Mouse (Mus musculus) embryonic facial prominence, embryonic 14.5 days (tissue): ENCODE results near the gene Tm9sf3. TPM values are rescaled to one million over a fixed set of nuclear protein-coding genes. Genes with fewer than 3 reads are reported as not detected.

Source experiments
- ATAC-seq: fragments of 200-750 bp; cut with Nextera tagmentation; 2 replicates; pipeline ENCODE4 v1.8.0; 2017; ENCODE audit warnings: low read depth, moderate number of reproducible peaks, moderate TSS enrichment
- DNase-seq: peaks from one replicate; pipeline ENCODE4 v3.0.0-alpha.2; 2015; ENCODE audit warnings: low spot score
- H3K27ac ChIP-seq: fragments of 300-500 bp; sonication (generic); replicated peaks from 2 replicates; pipeline ENCODE4 v1.5.1; 2014; ENCODE audit warnings: low read depth, mild to moderate bottlenecking, low read length, moderate library complexity
- H3K27me3 ChIP-seq: fragments of 300-500 bp; sonication (generic); replicated peaks from 2 replicates; pipeline ENCODE4 v1.6.1; 2014; ENCODE audit warnings: low read length; ENCODE audit not compliant: control insufficient read depth, insufficient read depth
- H3K36me3 ChIP-seq: fragments of 300-500 bp; sonication (generic); 2 replicates; pipeline ENCODE4 v1.6.1; 2014; ENCODE audit warnings: low read length, mixed read lengths; ENCODE audit not compliant: control insufficient read depth, insufficient read depth
- H3K4me1 ChIP-seq: fragments of 300-500 bp; sonication (generic); 2 replicates; pipeline ENCODE4 v1.6.1; 2014; ENCODE audit warnings: antibody characterized with exemption, low read length; ENCODE audit not compliant: control insufficient read depth, insufficient read depth
- H3K4me2 ChIP-seq: fragments of 300-500 bp; sonication (generic); 2 replicates; pipeline ENCODE4 v1.6.1; 2014; ENCODE audit warnings: low read depth, mild to moderate bottlenecking, low read length, moderate library complexity, mixed read lengths
- H3K4me3 ChIP-seq: fragments of 300-500 bp; sonication (generic); 2 replicates; pipeline ENCODE4 v1.5.1; 2014; ENCODE audit warnings: low read depth, mild to moderate bottlenecking, low read length
- H3K9ac ChIP-seq: fragments of 300-500 bp; sonication (generic); 2 replicates; pipeline ENCODE4 v1.6.1; 2014; ENCODE audit warnings: low read depth, mild to moderate bottlenecking, low read length, moderate library complexity, mixed read lengths
- H3K9me3 ChIP-seq: fragments of 300-500 bp; sonication (generic); 2 replicates; pipeline ENCODE4 v1.6.1; 2016; ENCODE audit warnings: low read length; ENCODE audit not compliant: control insufficient read depth
- WGBS: fragments of 180-500 bp; shearing (Covaris S2); extraction: QIAGEN DNeasy Blood & Tissue Kit; methylation state at CpG from one replicate; pipeline ENCODE4 v1.1.7; 2014; 5-methylcytosine and 5-hydroxymethylcytosine counted together
- polyA plus RNA-seq: library from polyadenylated mRNA; unstranded; fragments of >200 nt; fragmentation: Nextera tagmentation; extraction: Ambion mirVana; gene quantifications from 2 replicates; pipeline ENCODE4 v1.2.1, GENCODE M21; 2014

The Tm9sf3 gene
- polyA plus RNA-seq, 1 experiment from 2014 or later, result 172 TPM

DNA sequence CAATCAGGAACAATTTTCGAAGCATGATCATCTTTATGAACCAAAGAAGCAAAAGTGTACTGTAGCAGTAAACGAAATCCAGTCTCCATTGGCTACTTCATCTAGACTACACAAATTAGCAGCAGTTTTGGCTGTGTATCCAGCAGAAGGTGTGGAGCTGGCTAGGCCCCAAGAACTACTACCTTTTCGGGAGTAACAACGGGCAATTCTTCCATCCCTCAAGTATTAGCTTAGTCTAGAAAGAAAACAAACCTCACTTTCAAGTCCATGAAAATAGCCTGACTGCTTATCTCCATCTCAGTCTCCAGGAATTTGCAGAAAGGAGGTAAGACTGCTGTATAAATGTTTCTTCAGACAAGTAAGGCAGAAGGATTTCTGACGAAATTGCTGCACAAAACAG, 9.2 kb downstream of the Tm9sf3 start:
- H3K27ac ChIP-seq, result no peak overlapping the region
- no peaks in the 10 kb centered on the region for H3K27me3 ChIP-seq
- no peaks in the 10 kb centered on the region for H3K9me3 ChIP-seq
- H3K4me3 ChIP-seq, result no peak overlapping the region
- no peaks in the 10 kb centered on the region; the same call in 1 of the 2 replicates for H3K4me1 ChIP-seq
- H3K9ac ChIP-seq, result no peak overlapping the region
- 0 out of 2 replicates have a peak, but pooled peaks cover 12% of the 10 kb centered on the region for H3K36me3 ChIP-seq
- ATAC-seq (no peak), DNase-seq (no peak)
- no peak overlapping the region for H3K4me2 ChIP-seq
- WGBS, result 77% methylated on average over 5 of the region's 5 CpGs

DNA sequence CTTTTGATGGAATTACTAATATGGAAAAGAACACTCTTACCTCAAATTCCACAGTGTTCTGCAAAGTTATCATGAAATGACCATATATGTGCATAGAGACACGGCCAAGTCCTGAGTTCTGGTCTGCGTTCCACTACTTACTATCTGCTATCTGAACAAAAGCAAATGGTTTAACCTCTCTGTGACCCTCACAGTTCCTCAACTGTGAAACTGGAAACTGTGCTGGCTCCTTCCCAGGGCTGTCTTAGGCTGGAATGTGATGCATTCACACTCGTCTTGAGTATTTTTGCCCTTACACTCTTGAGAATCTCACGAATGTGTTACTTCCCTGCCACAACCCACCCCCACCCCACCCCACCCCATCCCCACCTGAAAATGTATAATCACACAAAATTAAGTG, 14.8 kb downstream of the Tm9sf3 start:
- peak; percentile 59 for DNase-seq
- Histone ChIP-seq H3K36me3 (peaks cover 40% of the 10 kb centered on the region), H3K27me3 (no peaks in the 10 kb centered on the region), H3K9ac (no peak overlapping the region), H3K27ac (no peak overlapping the region), H3K4me2 (no peak overlapping the region), H3K4me1 (no peaks in the 10 kb centered on the region), H3K9me3 (no peaks in the 10 kb centered on the region), H3K4me3 (no peak overlapping the region)
- 59% methylated on average over 4 of the region's 4 CpGs for WGBS
- no peak for ATAC-seq

DNA sequence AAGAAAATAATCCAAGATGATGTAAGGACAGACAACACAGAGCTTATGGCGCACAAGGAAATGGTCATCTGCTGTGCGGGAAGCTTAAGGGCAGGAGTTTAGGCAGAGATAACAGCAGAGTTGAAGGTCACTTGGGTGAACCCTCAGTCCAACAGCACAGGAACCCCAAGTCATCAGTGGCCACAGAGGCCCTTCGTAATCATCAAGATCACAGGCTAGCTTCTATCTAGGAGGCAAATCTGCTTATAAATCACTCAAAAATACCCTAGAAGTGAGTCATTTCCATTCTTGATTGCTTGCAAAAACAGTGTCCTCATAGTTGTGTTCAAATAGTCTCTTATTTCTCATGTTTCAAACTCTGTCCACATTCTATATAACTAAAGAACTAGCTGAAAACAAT, 15.5 kb downstream of the Tm9sf3 start:
- no peak for ATAC-seq
- Histone ChIP-seq H3K9me3 (no peaks in the 10 kb centered on the region), H3K4me3 (no peak overlapping the region), H3K4me2 (no peak overlapping the region), H3K36me3 (peaks cover 38% of the 10 kb centered on the region), H3K27ac (no peak overlapping the region), H3K27me3 (no peaks in the 10 kb centered on the region), H3K9ac (no peak overlapping the region), H3K4me1 (no peaks in the 10 kb centered on the region)
- no peak for DNase-seq
- WGBS, result 90% methylated on average over 3 of the region's 3 CpGs

DNA sequence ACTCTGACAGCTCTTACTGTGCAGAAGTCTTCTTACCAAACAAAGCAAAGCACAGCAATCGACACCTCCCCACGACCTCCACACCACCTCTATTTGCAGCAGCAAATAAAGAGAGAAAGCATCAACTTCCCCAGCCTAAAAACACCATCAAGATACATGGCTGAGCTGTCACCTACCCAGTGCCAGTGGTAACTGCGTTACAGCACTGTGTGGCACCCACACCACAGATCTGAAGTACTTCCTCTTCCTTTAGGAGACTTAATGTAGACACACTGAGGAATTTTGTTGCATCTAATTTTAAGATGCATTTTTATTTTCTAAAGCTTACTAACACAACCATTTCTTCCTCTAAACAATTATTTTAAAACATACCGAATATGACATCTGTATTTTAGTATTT, 17.5 kb downstream of the Tm9sf3 start:
- DNase-seq, result no peak
- no peak for ATAC-seq
- Histone ChIP-seq H3K4me2 (no peak overlapping the region), H3K9ac (no peak overlapping the region), H3K36me3 (peaks cover 58% of the 10 kb centered on the region), H3K9me3 (no peaks in the 10 kb centered on the region), H3K27me3 (no peaks in the 10 kb centered on the region), H3K27ac (no peak overlapping the region), H3K4me1 (no peaks in the 10 kb centered on the region), H3K4me3 (no peak overlapping the region)
- 87% methylated on average over 4 of the region's 4 CpGs for WGBS

DNA sequence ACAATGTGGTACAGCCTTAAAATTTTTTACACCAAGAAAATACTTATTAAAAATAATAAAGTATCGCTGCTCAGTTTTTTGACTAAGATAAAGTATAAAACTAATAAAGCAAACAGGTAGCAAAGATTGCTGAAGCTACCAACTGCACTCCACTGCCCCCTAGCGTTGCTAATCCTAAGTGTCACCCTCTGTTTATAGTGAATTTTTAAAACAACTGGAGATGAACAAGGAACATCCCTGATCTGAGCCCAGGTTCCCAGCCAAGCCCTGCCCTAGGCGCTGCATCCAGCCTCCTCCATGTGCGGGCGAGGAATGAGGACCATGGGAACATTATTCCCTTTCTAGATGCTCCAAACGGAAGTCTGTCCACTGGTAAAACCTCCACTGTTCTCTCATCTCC, 19.2 kb downstream of the Tm9sf3 start:
- no peak for ATAC-seq

DNA sequence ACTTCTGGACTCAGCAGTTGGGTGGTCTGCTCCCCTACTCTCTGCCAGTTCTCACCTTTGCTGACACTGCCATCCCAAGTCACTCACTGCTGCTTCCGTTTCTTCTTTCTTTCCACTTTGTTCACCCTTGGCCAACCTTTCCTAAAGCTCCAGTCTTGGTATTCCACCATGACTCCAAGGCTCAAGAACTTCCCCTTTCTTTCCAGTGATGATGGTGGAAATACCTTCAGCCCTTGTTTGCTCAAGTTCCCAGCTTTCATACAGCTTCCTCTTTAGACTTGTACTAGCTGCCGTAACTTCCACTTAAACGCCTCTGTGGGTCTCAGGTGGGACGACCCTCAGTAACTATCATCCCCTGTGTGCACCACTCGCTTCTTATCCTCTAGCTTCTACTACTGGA, 21.8 kb downstream of the Tm9sf3 start:
- Histone ChIP-seq H3K9ac (no peak overlapping the region), H3K27ac (no peak overlapping the region), H3K4me3 (no peak overlapping the region), H3K9me3 (no peaks in the 10 kb centered on the region), H3K36me3 (peaks cover 78% of the 10 kb centered on the region), H3K4me1 (no peaks in the 10 kb centered on the region), H3K27me3 (no peaks in the 10 kb centered on the region), H3K4me2 (no peak overlapping the region)
- DNase-seq (no peak), ATAC-seq (no peak)
- 93% methylated on average over 5 of the region's 5 CpGs for WGBS

More for the DNA sequence above, 19.2 kb downstream of the Tm9sf3 start:
- Histone ChIP-seq H3K36me3 (peaks cover 71% of the 10 kb centered on the region), H3K4me1 (no peaks in the 10 kb centered on the region), H3K27me3 (no peaks in the 10 kb centered on the region), H3K4me2 (no peak overlapping the region), H3K9me3 (no peaks in the 10 kb centered on the region), H3K4me3 (no peak overlapping the region), H3K27ac (no peak overlapping the region), H3K9ac (no peak overlapping the region)
- 69% methylated on average over 6 of the region's 6 CpGs for WGBS
- DNase-seq, result peak; percentile 46

- no peak overlapping the region for H3K4me2 ChIP-seq
- no peaks in the 10 kb centered on the region for H3K27me3 ChIP-seq
- no peak overlapping the region for H3K4me3 ChIP-seq
- H3K4me1 ChIP-seq, result no peaks in the 10 kb centered on the region
- H3K9me3 ChIP-seq, result no peaks in the 10 kb centered on the region
- no peak for DNase-seq
- 92% methylated on average over 4 of the region's 4 CpGs for WGBS
- no peak overlapping the region for H3K9ac ChIP-seq
- H3K27ac ChIP-seq, result no peak overlapping the region
- no peak for ATAC-seq
- peaks cover 74% of the 10 kb centered on the region for H3K36me3 ChIP-seq
Observed at GRCm38 (mm10) chr19:41233698-41234097, 30.1 kb downstream of the Tm9sf3 start.

DNA sequence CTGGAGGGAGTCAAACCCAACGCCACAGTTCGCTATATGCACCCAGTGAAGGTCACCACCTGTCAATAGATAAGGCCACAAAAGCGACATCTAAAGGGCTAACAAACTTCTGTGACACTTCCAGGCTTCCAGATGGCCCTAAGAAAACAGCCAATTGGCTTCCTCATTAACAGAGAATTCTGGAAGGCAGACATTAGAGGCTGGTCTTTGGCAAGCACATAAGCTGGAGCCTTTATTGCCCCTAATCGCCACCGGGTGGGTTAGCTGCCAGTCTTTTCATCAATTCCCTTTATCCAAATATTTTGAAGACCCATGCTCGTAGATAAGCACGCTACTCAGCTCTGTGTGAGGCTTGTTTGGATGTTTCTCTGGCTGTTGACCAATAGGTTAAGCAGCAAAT, 55.5 kb downstream of the Tm9sf3 start:
- no peak overlapping the region for H3K27ac ChIP-seq
- DNase-seq (no peak), ATAC-seq (no peak)
- 51% methylated on average over 7 of the region's 7 CpGs for WGBS
- H3K4me2 ChIP-seq, result no peak overlapping the region
- peaks cover 26% of the 10 kb centered on the region for H3K36me3 ChIP-seq
- peaks cover 12% of the 10 kb centered on the region; the same call in 1 of the 2 replicates for H3K4me1 ChIP-seq
- no peaks in the 10 kb centered on the region for H3K9me3 ChIP-seq
- no peak overlapping the region for H3K9ac ChIP-seq
- peaks cover 29% of the 10 kb centered on the region for H3K27me3 ChIP-seq
- no peak overlapping the region for H3K4me3 ChIP-seq

DNA sequence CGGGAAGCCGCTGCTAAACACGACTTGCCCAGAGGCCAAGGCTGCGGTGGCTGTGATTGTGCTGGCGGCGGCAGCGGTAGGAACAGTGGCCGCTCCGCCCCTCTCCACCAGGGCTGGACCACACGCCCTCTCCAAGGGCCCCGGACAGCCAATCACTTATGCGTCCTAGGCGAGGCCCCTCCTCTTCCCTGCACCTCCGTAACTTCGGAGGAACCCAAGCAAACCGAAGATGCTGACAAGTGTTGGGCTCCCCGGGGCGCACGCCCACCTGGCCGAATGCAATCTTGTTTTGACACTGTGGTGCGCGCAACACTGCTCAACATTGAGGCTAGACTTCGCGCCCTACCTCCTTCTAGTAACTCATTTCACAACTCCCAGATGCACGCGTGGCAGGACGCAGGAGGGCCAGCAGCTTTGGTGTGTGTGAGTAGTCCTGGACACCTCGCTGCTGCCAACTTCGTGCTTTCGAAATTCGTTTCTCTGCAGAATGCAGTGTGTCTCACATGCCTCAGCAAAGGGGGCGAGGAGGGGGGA, 56.9 kb downstream of the Tm9sf3 start, which contains the start of gene Tll2:
Gene Tll2, minus strand, starts transcription at position 25 of the 534 bp plus-strand sequence.
- Histone ChIP-seq H3K9ac (peak within 1 kb of the TSS; percentile 55), H3K9me3 (no peaks in the 10 kb centered on the region), H3K27me3 (peaks cover 29% of the 10 kb centered on the region), H3K27ac (no peak within 1 kb of the TSS), H3K4me2 (peak within 1 kb of the TSS; percentile 98), H3K36me3 (peaks cover 16% of the 10 kb centered on the region), H3K4me3 (peak within 1 kb of the TSS; percentile 46), H3K4me1 (peaks cover 12% of the 10 kb centered on the region; the same call in 1 of the 2 replicates)
- ATAC-seq, result peak; percentile 97
- DNase-seq, result peak; percentile 83
- 2% methylated on average over 27 of the region's 32 CpGs for WGBS
